Mouse (Mus musculus) E14TG2a.4 (cell line): ENCODE measurements around the gene Samhd1.
"Not testable (repeated sequence)": the region's sequence is repeated elsewhere in the genome, so short reads cannot be mapped to it uniquely, and the experiment has no call there.

Experiments
- H3K27me3 ChIP-seq: 2 replicates; pipeline ENCODE4 v1.6.1; 2014; ENCODE audit warnings: low read length, control low read depth; ENCODE audit not compliant: insufficient read depth
- H3K36me3 ChIP-seq: 2 replicates; pipeline ENCODE4 v1.6.1; 2014; ENCODE audit warnings: low read length, control low read depth; ENCODE audit not compliant: insufficient read depth
- H3K4me1 ChIP-seq: replicated peaks from 2 replicates; pipeline ENCODE4 v1.6.1; 2014; ENCODE audit warnings: low read depth, low read length, control low read depth
- H3K4me3 ChIP-seq: replicated peaks from 2 replicates; pipeline ENCODE4 v1.5.1; 2014; ENCODE audit warnings: mild to moderate bottlenecking, low read length
- H3K9me3 ChIP-seq: 2 replicates; pipeline ENCODE4 v1.6.1; 2014; ENCODE audit warnings: low read length, control low read depth
- CTCF ChIP-seq: conservative IDR thresholded peaks from 2 replicates; pipeline ENCODE4 v1.5.1; 2014; ENCODE audit warnings: low read length
- NANOG ChIP-seq: IDR thresholded peaks from 2 replicates; pipeline ENCODE4 v1.6.1; 2014; ENCODE audit warnings: borderline replicate concordance, low read length, mixed read lengths
- POU5F1 ChIP-seq: IDR thresholded peaks from 2 replicates; pipeline ENCODE4 v1.6.1; 2014; ENCODE audit warnings: low read length, borderline replicate concordance

Samhd1 gene

DNA sequence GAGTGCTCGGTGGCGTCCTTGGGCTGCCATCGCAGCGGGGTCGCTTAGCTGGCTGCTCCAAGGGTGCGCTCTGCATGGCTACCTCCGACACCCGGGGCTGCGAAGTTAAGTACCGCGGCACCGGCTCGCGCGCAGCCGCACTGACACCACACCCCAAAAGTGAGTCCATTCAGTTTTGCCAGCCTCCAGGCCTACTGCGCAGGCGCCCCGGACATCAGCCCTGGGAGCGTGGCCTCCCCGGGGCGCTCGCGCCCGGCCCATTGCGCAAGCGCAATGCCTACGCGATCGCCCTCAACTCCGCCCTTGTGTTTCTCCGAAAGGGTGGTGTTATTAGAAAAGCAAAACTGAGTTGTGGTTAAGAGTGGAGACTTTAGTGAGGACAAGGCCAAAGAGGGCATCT is at the start of gene Samhd1:
TSS of gene Samhd1 (minus strand) at position 252 of the 400 bp plus-strand sequence.
- H3K4me3 ChIP-seq: peak within 1 kb of the TSS; percentile 90
- H3K4me1 ChIP-seq: peaks cover 19% of the 10 kb centered on the region
- TF ChIP-seq CTCF: no peak
- no peak for TF ChIP-seq POU5F1
- no peak for TF ChIP-seq NANOG
- no peaks in the 10 kb centered on the region for H3K36me3 ChIP-seq
- H3K27me3 ChIP-seq: peaks cover 6% of the 10 kb centered on the region; the same call in 1 of the 2 replicates
- H3K9me3 ChIP-seq: no peaks in the 10 kb centered on the region

GRCm38 (mm10) chr2:157178167-157178566 is 43.1 kb upstream of the Samhd1 start:
- Histone ChIP-seq H3K9me3 (no peaks in the 10 kb centered on the region), H3K27me3 (no peaks in the 10 kb centered on the region), H3K36me3 (peaks cover 49% of the 10 kb centered on the region), H3K4me1 (no peaks in the 10 kb centered on the region), H3K4me3 (no peak overlapping the region)
- no peak for TF ChIP-seq POU5F1
- no peak for TF ChIP-seq CTCF
- no peak for TF ChIP-seq NANOG

- Histone ChIP-seq H3K4me1 (no peaks in the 10 kb centered on the region), H3K36me3 (peaks cover 55% of the 10 kb centered on the region), H3K27me3 (no peaks in the 10 kb centered on the region), H3K9me3 (no peaks in the 10 kb centered on the region), H3K4me3 (no peak overlapping the region)
- TF ChIP-seq NANOG: no peak
- no peak for TF ChIP-seq POU5F1
- TF ChIP-seq CTCF: no peak
Observed at GRCm38 (mm10) chr2:157176248-157176647, 41.2 kb upstream of the Samhd1 start.

GRCm38 (mm10) chr2:157174416-157174815 is 39.4 kb upstream of the Samhd1 start:
- TF ChIP-seq POU5F1 (no peak), CTCF (no peak), NANOG (no peak)
- no peaks in the 10 kb centered on the region for H3K4me1 ChIP-seq
- H3K27me3 ChIP-seq: no peaks in the 10 kb centered on the region
- H3K4me3 ChIP-seq: no peak overlapping the region
- H3K9me3 ChIP-seq: no peaks in the 10 kb centered on the region
- peaks cover 52% of the 10 kb centered on the region for H3K36me3 ChIP-seq

- Histone ChIP-seq H3K27me3 (no peaks in the 10 kb centered on the region), H3K4me3 (no peak overlapping the region), H3K36me3 (peaks cover 59% of the 10 kb centered on the region), H3K9me3 (no peaks in the 10 kb centered on the region), H3K4me1 (no peaks in the 10 kb centered on the region)
- TF ChIP-seq NANOG (no peak), POU5F1 (no peak), CTCF (no peak)
Observed at GRCm38 (mm10) chr2:157173555-157173954, 38.5 kb upstream of the Samhd1 start.

DNA sequence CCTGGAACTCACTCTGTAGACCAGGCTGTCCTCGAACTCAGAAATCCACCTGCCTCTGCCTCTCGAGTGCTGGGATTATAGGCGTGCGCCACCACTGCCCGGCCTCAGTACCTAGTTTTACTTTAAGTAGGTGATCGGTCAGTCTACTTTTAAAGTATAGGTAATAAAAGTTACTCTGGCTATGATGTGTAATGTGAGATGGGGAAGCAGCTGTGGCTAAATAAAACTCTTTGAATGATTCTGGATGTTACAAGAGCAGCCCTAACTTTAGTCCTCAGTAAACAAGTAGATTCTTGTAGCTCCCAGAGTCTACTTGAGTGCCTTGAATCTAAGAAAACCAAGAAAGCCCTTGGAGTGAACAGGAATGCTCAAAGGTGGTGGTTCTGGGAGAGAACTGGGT is 37.9 kb upstream of the Samhd1 start:
- TF ChIP-seq CTCF (no peak), POU5F1 (no peak), NANOG (no peak)
- Histone ChIP-seq H3K9me3 (no peaks in the 10 kb centered on the region), H3K4me1 (no peaks in the 10 kb centered on the region), H3K4me3 (no peak overlapping the region), H3K27me3 (no peaks in the 10 kb centered on the region), H3K36me3 (peaks cover 62% of the 10 kb centered on the region)

DNA sequence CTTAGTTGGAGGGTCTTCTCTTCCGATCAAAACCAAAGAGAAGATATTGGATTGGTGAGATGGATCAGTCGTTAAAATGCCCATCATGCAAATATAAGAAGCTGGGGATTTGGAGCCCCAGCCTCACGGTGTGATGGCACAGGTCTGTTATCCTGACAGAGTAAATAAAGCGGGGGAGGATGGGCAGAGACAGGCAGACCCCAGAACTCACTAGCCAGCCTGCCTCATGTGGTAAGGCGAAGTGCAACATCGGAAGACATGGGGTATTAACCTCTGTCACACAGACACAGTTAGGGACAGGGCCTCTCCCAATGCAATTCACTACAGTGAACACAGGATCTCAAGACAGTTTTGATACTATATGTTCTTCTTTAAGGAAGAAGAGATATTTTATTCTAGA is 35.6 kb upstream of the Samhd1 start:
- H3K4me3 ChIP-seq: no peak overlapping the region
- no peaks in the 10 kb centered on the region for H3K9me3 ChIP-seq
- H3K27me3 ChIP-seq: no peaks in the 10 kb centered on the region
- peaks cover 60% of the 10 kb centered on the region for H3K36me3 ChIP-seq
- no peak for TF ChIP-seq CTCF
- no peak for TF ChIP-seq POU5F1
- TF ChIP-seq NANOG: no peak
- H3K4me1 ChIP-seq: no peaks in the 10 kb centered on the region

GRCm38 (mm10) chr2:157170166-157170565 is 35.1 kb upstream of the Samhd1 start:
- Histone ChIP-seq H3K9me3 (no peaks in the 10 kb centered on the region), H3K4me3 (no peak overlapping the region), H3K4me1 (no peaks in the 10 kb centered on the region), H3K36me3 (peaks cover 56% of the 10 kb centered on the region), H3K27me3 (no peaks in the 10 kb centered on the region)
- no peak for TF ChIP-seq CTCF
- no peak for TF ChIP-seq POU5F1
- TF ChIP-seq NANOG: no peak

GRCm38 (mm10) chr2:157166371-157167080 is 31.5 kb upstream of the Samhd1 start:
- Histone ChIP-seq H3K9me3 (no peaks in the 10 kb centered on the region), H3K36me3 (peaks cover 37% of the 10 kb centered on the region), H3K27me3 (no peaks in the 10 kb centered on the region), H3K4me3 (no peak overlapping the region), H3K4me1 (no peaks in the 10 kb centered on the region)
- no peak for TF ChIP-seq NANOG
- no peak for TF ChIP-seq POU5F1

- H3K4me1 ChIP-seq, H3K27me3 ChIP-seq, H3K9me3 ChIP-seq, H3K4me3 ChIP-seq: not testable (repeated sequence)
- H3K36me3 ChIP-seq: peaks cover 42% of the 10 kb centered on the region
Observed at GRCm38 (mm10) chr2:157165312-157166224, 30.5 kb upstream of the Samhd1 start.
